Mouse (Mus musculus): ENCODE results near the gene C1ql1.

DNA sequence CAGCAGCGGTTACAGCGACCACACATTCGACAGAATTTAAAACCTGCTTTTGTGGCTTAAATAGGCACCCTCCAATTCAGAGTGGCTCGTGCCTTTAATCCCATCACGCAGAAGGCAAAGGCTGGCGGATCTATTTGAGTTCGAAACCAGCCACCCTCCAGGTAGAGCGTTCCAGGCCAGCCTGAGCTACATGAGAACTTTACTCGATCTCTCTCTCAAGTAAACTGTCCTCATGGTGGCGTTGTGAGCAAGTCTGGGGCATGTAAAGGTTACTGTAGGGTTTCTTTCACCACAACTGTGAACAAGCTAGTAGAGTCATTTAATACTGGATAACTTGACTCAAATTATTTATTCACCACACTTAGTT is 21.2 kb downstream of the C1ql1 start:
- TF ChIP-seq MAX (IDR thresholded peaks at IDR 0.05) (no peak), MYOD1 (IDR thresholded peaks at IDR 0.05; ENCODE audit: control insufficient read depth, insufficient read length, low read depth) (no peak), CTCF (IDR thresholded peaks at IDR 0.05; ENCODE audit: control insufficient read depth, insufficient read depth, insufficient read length) (no peak), CEBPB (IDR thresholded peaks at IDR 0.05; ENCODE audit: low read depth) (no peak), FOSL1 (IDR thresholded peaks at IDR 0.05; ENCODE audit: insufficient read depth, low read length, poor library complexity, severe bottlenecking) (no peak)

Data from C2C12 (cell line).